Mouse (Mus musculus) lung, postnatal 14 days (tissue): ENCODE measurements around the gene Olfr651.
"Not testable (repeated sequence)": the region's sequence is repeated elsewhere in the genome, so short reads cannot be mapped to it uniquely, and the experiment has no call there.

Experiments
- DNase-seq: peaks from one replicate; pipeline ENCODE4 v3.0.0; 2021

The Olfr651 gene

GRCm38 (mm10) chr7:104549833-104550232 lies at the start of gene Olfr651:
Gene Olfr651 (plus strand): TSS chr7:104550133.
- DNase-seq: no peak

DNA sequence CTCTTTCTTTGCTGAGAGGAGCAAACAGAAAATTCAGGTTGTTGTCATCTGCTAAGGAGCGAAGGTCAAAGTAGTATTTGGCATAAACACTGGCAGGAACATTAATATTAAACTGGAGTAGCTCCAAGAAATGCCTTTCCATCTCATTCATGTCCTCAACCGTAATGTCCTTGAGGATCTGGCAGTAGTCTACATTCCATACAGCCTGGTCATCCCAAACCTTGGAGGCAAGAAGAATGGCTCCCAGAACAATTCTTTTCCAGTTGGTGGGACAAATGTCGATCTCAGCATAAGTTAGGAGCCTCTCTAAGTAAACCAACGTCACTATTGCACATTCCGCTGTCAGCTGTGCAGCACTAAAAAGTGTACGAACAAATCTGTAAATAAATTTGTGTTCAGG lies 48.7 kb upstream of the Olfr651 start:
- DNase-seq: not testable (repeated sequence)

DNA sequence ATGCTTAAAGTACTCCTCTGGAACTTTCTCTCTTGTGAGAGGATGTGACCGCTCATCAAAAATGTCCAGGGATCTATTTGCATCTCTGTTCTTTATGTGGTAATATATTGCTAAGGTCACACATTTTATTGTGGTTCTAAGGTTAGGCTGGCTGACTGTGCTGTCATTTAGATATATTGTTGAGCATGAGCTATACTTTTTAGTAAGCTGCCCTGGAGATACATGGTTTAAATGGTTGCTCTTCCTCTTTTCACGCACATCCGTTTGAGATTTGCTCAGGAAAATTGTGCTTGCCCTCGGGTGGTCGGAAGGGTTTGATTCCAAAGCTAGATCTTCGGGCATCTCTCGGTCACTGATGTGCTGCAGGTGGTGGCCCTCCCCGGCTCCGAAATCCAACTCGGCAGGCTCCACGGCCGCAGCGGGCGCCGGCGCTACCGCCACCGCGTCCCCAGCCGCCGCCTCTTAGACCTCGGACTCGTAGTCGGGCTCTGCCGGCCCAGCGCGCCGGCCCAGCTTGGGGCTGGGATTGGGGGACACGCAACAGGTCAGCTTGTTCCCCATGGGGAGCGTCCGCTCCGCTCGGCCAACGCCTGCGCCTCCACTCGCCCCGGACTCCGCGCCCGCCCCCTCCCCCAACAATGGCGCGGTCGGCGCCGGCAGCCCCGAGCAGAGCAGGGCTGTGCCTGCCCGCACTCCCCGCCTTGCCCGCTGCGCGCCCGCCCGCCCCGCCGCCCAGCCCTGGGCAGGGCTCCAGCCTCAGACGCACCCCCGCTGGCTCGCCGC lies 48.2 kb upstream of the Olfr651 start:
- DNase-seq: peak; percentile 9

DNA sequence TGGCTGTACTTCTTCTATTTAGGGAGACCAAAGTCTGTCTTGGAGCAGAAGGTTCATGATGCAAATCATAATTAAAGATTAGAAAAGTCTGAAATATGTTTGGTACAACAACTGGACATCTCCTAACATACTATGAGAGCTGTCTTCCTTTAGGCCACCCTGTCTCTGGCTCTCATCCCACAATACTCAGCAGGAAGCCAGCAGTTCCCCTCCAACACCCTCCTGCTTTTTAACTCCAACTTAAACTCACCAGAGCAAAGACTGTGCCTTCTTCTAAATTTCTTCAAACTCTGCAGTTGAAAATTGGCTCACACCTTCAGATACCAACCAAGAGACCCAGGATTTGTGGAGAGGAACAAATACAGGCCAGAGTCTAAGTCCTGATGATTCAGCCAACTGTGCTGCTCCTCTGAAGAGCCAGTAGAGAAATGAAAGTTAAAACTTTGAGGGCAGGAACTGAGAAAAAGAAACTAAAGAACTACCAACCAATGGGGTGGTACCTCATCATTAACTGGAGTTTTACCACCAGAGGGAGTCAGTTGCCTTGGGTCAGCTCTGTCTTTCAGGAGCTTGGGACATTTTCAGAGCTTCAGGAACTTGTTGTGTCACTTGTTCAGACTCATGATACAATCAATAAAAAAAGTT lies 42.4 kb upstream of the Olfr651 start, which contains the start of gene Trim30d:
Gene Trim30d (minus strand): TSS at position 429 of the 645 bp plus-strand sequence.
- not testable (repeated sequence) for DNase-seq

GRCm38 (mm10) chr7:104552700-104553099 lies 2.8 kb downstream of the Olfr651 start:
- DNase-seq: no peak

GRCm38 (mm10) chr7:104560601-104561000 lies 10.7 kb downstream of the Olfr651 start, which contains the start of gene Olfr652:
Gene Olfr652 (plus strand): TSS chr7:104560901.
- no peak for DNase-seq

GRCm38 (mm10) chr7:104577014-104577413 lies 27.1 kb downstream of the Olfr651 start, which contains the start of gene Olfr653:
Gene Olfr653 (plus strand): TSS chr7:104577314.
- DNase-seq: no peak

DNA sequence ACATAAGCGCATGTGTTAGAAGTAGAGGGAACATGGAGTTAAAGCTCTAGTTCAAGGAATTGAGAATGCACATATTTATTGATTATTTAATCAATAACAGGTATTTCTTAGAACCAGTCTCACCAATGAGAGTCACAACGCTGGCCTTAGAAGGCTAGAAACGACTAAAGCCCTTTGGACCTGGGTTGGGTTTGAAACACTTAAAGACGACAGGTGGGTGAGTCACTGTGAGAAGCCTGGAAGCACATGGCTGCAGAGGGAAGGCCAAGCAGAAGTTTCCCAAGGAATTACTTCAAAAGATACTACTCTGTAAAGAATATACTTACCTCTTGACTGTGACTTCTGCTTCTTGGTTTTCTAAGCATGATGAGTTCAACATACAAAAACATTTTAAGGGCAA lies 30.9 kb downstream of the Olfr651 start:
- no peak for DNase-seq

DNA sequence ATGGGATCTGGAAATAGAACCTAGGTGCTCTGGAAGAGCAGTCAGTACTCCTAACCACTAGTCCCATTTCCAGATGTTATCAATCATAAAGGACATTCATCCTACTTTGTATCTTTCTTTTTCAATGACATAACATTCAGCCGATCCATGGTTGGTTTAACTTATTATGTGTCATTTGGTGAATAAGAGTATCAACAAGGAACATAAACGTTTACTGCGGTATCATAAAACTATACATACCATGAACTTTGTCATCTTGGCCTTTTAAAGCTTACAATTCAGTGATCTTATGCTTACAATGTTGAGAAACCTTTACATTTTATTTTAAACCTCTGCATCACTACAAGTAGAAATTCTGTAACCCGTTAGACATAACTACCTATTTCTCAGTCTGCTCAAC lies 31.5 kb downstream of the Olfr651 start:
- DNase-seq: no peak

DNA sequence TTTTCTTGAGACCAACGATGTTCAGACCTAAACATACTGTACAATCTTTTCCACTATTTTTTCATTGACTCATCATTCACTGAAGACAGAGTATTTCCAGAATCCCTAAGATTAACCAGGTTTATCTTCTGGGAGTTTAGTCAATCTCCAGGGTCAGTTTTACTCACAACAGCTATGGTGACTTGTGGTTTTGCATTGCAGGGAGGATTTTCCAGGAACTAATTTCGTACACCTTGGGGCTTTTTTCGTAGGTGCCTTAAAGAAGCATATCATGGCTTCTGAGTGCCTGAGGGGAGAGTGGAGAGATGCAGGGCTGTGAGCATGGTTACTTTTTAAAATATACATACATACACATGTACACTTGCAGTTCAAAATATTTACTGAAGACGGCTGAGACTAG lies 36.8 kb downstream of the Olfr651 start, which contains the start of gene Olfr654:
Gene Olfr654 (plus strand): TSS at position 301 of the 400 bp plus-strand sequence.
- no peak for DNase-seq

DNA sequence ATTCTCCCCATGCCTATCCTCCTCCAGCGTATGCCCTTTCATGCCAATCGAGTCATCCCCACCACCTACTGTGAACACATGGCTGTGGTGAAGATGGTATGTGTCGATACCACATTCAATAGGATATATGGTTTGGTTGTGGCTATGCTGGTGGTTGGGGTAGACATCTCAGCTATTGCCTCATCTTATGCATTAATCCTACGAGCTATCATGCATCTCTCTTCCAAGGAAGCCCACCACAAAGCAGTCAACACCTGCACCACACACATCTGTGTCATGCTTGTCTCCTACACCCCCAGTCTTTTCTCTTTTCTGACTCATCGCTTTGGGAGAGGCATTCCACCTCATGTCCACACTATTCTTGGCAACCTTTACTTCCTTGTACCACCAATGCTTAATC lies 38.3 kb downstream of the Olfr651 start:
- no peak for DNase-seq

- DNase-seq: no peak
These were observed 51.7 kb downstream of the Olfr651 start, which contains the start of gene Olfr655 for GRCm38 (mm10) chr7:104601679-104602078. Gene Olfr655 (minus strand): TSS chr7:104601779.

- peak; percentile 14 for DNase-seq
These were observed 53.2 kb downstream of the Olfr651 start for GRCm38 (mm10) chr7:104603173-104603572.
